Mouse (Mus musculus) inflammation-experienced regulatory T-cells, adult 16 weeks (primary cell): ENCODE data around the gene Dtd1. TPM values are rescaled to one million over a fixed set of nuclear protein-coding genes. Genes with fewer than 3 reads are reported as not detected.

Experiments used
- polyA plus RNA-seq: library from polyadenylated mRNA; unstranded; fragments of 100-300 nt; shearing (Covaris generic); gene quantifications from one replicate; pipeline ENCODE4 v1.2.1, GENCODE M21; 2017

The Dtd1 gene
- polyA plus RNA-seq = 78.5 TPM

DNA sequence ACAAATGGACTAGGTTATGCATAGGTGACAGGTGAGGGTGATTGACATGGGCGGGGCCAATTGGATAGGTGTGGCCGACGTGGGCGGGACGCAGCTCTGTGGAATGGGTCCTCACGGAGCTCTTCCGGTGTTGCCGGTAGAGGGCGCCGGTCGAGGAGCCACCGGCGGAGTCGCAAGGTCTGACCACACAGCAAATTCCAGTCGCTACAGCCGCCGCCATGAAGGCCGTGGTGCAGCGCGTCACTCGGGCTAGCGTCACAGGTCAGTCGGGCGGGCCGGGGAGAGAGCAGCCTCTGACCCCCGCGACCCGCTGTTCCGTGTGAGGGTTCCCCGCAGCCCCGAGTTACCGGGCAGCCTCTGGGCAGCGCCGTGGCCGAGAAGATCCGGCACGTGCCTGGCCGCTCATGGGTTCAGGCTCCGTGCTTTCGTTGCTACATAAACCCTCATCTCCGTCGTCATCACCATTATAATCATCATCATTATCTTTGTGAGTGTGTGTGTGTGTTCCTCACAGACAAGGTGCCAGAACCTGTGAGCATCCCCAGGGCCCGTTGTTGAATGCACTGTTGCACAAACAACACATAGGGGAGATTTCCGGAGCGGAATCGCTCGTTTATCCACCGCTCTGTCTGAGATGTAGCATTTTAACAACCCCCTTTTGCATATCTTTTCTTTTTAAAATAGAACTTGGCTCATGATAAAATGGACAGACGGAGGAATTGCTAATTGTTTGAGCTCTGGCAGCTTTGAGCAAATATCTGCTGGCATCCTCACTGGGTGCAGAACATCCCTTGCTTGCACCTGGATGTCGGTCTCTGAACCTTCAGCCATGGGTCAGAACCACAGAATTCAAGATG, at the start of gene Dtd1:
Dtd1 (plus strand) TSS at position 67 of the 857 bp plus-strand sequence.

DNA sequence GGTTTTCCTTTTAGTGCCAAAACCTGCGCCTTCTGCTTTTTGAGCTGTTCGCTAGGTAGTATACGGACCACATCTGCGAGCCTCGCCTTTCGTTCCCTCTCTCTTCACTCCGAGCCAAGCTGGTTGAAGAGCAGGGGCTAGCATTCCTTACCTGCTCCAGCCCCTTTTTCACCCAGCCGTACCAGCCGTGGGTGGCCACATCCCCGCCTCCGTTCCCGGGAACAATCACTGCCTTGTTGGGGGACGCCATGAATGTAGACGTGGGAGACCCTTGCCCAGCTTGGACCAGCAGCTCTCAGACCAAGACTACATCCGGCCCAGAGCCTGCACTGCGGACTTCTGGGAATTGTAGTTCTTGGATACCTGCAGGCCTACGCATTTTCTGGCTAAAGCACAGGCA, 49.2 kb upstream of the Dtd1 start, which contains the start of gene Rbbp9:
Rbbp9 (minus strand) TSS at position 341 of the 400 bp plus-strand sequence.

DNA sequence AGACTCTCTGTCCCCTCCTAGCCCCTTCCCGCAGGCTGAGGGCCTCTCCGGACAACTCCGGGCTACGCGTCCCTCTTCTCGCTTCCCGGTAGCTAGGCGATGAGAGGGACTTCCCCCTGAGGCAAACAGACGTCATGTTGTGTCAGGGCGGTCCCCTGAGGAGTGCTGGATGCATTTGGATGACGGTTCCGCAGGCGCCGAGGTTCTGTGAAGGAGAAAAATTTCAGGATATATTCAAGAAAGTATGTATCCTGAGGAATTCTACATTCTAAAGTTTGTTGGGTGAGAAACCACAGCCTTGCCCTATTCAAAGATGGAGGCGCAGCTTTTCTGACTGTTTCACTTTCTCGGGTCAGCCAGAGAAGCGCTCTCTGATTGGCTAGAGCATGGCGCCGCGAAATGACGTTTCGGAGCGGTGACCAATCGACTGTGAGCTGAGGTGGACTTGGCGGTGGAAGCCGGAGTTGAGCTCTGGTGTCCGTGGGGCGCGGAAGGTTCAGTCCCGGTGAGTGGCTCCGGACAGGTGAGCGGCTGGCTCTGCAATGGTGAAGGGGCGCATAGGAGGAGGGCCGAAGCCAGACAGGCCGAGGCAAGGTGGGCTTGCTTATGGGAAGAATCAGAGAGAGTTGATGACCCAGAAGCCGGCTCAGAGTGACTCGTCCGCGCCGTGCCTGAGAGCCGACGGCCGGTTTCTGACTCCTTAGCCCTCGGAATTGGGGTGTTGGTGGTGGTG, 43.7 kb upstream of the Dtd1 start, which contains the start of gene Sec23b:
Sec23b (plus strand) TSS at position 410 of the 733 bp plus-strand sequence.

DNA sequence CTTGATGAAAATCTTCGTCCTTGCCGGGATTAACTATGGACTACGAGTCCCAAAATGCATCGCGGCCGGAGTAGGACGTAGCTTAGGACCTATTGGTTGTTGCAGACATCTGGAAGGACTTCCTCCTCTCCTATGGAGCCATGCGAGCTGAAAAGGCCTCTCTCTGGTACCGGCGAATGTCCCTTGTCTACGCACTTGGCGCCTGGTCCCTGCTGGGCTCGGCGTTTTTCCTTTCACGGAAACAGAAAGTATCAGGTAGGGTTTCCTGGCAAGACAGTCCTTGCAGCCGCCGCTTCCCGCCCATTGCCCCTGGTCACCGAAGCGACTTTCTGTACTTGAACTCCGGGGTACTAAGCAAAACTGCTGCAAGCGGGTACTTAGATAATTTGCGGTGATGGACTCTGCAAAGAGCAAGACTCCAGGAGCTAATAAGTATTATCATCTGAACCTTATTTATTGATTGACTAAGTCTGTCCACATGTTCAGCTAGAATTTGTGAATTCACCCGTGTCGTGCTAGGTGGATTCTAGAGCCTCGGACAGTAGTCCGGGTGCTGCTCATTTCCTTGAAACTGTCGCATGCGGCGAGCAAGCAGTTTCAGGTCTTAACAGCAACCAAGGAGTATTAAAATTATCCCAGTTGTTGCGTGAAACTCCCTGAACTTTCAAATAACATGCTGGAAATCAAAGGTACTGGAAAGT, 5.6 kb upstream of the Dtd1 start, which contains the start of gene Smim26:
Smim26 (plus strand) TSS at position 104 of the 701 bp plus-strand sequence.

Other genes with a start within 250 kb of the Dtd1 start
- gene Kat14, start 230.9 kb upstream of the Dtd1 start, polyA plus RNA-seq = 19.6 TPM
- gene Pet117, start 230.9 kb upstream of the Dtd1 start, polyA plus RNA-seq = 4.1 TPM
- 0.49 TPM for gene Dzank1, start 72.5 kb upstream of the Dtd1 start, polyA plus RNA-seq
- gene Polr3f, start 72.2 kb upstream of the Dtd1 start, polyA plus RNA-seq = 42.2 TPM
- gene Rbbp9, start 49.0 kb upstream of the Dtd1 start, polyA plus RNA-seq = 14.5 TPM
- gene Sec23b, start 43.7 kb upstream of the Dtd1 start, polyA plus RNA-seq = 114 TPM
- gene Smim26, start 5.8 kb upstream of the Dtd1 start, polyA plus RNA-seq = 26.8 TPM
- gene Scp2d1, start 223.8 kb downstream of the Dtd1 start, polyA plus RNA-seq = not detected